Mouse (Mus musculus) ES-Bruce4 (cell line): ENCODE measurements around the gene Fancc.

Experiments
- CTCF ChIP-seq: IDR thresholded peaks from one replicate; pipeline ENCODE4 v1.8.1; 2011; ENCODE audit warnings: low read depth, low read length
- EP300 ChIP-seq: IDR thresholded peaks from 2 replicates; pipeline ENCODE4 v1.6.1; 2011; ENCODE audit warnings: low read depth, low read length; ENCODE audit not compliant: insufficient read depth
- POLR2A ChIP-seq: IDR thresholded peaks from one replicate; pipeline ENCODE4 v1.8.1; 2011; ENCODE audit warnings: low read length; ENCODE audit not compliant: insufficient read depth

DNA sequence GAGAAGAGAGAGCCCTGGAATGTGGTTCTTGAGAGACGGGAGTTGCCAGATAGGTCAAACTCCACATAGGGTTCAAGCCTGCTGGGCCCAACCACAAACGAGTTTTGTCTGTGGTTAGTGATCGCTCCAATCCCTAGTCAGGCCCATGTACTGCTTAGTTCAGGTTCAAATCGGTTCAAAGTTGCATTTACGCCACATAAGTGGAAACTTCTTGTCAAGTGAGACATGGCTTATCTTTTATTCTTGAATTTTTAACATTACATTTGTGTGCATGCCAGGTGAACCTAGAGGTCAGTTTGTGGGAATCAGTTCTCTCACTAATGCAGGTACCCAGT is 65.3 kb downstream of the Fancc start:
- TF ChIP-seq CTCF (no peak), POLR2A (no peak), EP300 (no peak)
